8 mouse cellular contexts compared by ENCODE assay signal in genomic region chr11:69421131-69421977, GRCm38 (mm10). TPM values are rescaled to one million over a fixed set of nuclear protein-coding genes. Genes with fewer than 3 reads are reported as not detected.
A peak's percentile ranks its signal among the peaks of the same experiment; 100 is the strongest.
DNase-seq lines count a peak whose midpoint lies in the region; ATAC-seq and TF ChIP-seq lines count a peak whose summit lies in the region.

No protein-coding gene starts in this region.

- no peak for ATAC-seq in heart, embryonic 16.5 days (replicated peaks; ENCODE audit: extremely low read depth, insufficient read depth, low FRiP score)
- ATAC-seq in embryonic facial prominence, embryonic 12.5 days (ENCODE audit: insufficient number of reproducible peaks, insufficient read depth, low FRiP score, low TSS enrichment), result no peak
- ATAC-seq in limb, embryonic 15.5 days (ENCODE audit: insufficient number of reproducible peaks, low FRiP score, low TSS enrichment, low read depth), result no peak
- ATAC-seq in monocyte, adult 5-6 weeks (replicated peaks; ENCODE audit: insufficient number of reproducible peaks, low FRiP score, low TSS enrichment, poor library complexity, severe bottlenecking), result no peak

- peak overlapping the region; percentile 99 for H3K4me2 ChIP-seq in heart, embryonic 16.5 days (ENCODE audit: low read depth, low read length)
- H3K4me2 ChIP-seq in embryonic facial prominence, embryonic 12.5 days (replicated peaks), result peak overlapping the region; percentile 14; the same call in 1 of the 2 replicates
- peak overlapping the region; percentile 94; the same call in 1 of the 2 replicates for H3K4me2 ChIP-seq in limb, embryonic 15.5 days

- H3K4me3 ChIP-seq in heart, embryonic 16.5 days (ENCODE audit: low read length), result 0 out of 2 replicates have a peak overlapping the region, but pooled peaks have one; percentile 79
- no peak overlapping the region for H3K4me3 ChIP-seq in ES-E14 (ENCODE audit: insufficient read depth in 1 of 2, low read depth in 1 of 2, low read length in 2 of 2, poor library complexity in 1 of 2, severe bottlenecking in 1 of 2)
- peak overlapping the region; percentile 8; the same call in 1 of the 2 replicates for H3K4me3 ChIP-seq in embryonic facial prominence, embryonic 12.5 days
- H3K4me3 ChIP-seq in limb, embryonic 15.5 days, result peak overlapping the region; percentile 62; the same call in 1 of the 2 replicates
- no peak overlapping the region for H3K4me3 ChIP-seq in thymus, adult 2 months (ENCODE audit: control insufficient read depth, insufficient read depth, low read length)

- no peak for DNase-seq in heart, adult 8-10 months (ENCODE audit: low spot score)
- no peak for DNase-seq in ES-E14 (ENCODE audit: low read depth, low spot score)
- no peak for DNase-seq in thymus, adult 2 months
- DNase-seq in gastrocnemius, postnatal 25 days, result no peak

- H3K4me1 ChIP-seq in heart, embryonic 16.5 days (ENCODE audit: control insufficient read depth, insufficient read depth, low read length), result peaks cover 37% of the 10 kb centered on the region
- peaks cover 6 to 15% of the 10 kb centered on the region in 2 experiments for H3K4me1 ChIP-seq in ES-E14 (ENCODE audit: control insufficient read depth in 2 of 2, insufficient read depth in 2 of 2, low read length in 2 of 2, poor library complexity in 1 of 2)
- H3K4me1 ChIP-seq in embryonic facial prominence, embryonic 12.5 days, result peaks cover 31% of the 10 kb centered on the region
- peaks cover 46% of the 10 kb centered on the region for H3K4me1 ChIP-seq in limb, embryonic 15.5 days
- H3K4me1 ChIP-seq in thymus, adult 2 months (replicated peaks; ENCODE audit: control insufficient read depth, insufficient read depth, low read length), result peaks cover 34% of the 10 kb centered on the region

- peak overlapping the region; percentile 44 for H3K9ac ChIP-seq in heart, embryonic 16.5 days (ENCODE audit: low read length)
- 0 out of 2 replicates have a peak overlapping the region, but pooled peaks have one; percentile 2 for H3K9ac ChIP-seq in ES-E14 (ENCODE audit: insufficient read depth, low read depth, low read length, poor library complexity, severe bottlenecking)
- 0 out of 2 replicates have a peak overlapping the region, but pooled peaks have one; percentile 25 for H3K9ac ChIP-seq in embryonic facial prominence, embryonic 12.5 days
- H3K9ac ChIP-seq in limb, embryonic 15.5 days, result no peak overlapping the region

- in situ Hi-C loops in ES-E14 (cut with MboI; ENCODE audit: low sequenced_read_pairs in 2 of 2, unreplicated experiment in 2 of 2), result no loop called here

- peaks cover 20% of the 10 kb centered on the region for H3K27me3 ChIP-seq in heart, embryonic 16.5 days (ENCODE audit: control insufficient read depth, insufficient read depth, low read length)
- peaks cover 28% of the 10 kb centered on the region for H3K27me3 ChIP-seq in embryonic facial prominence, embryonic 12.5 days
- peaks cover 25% of the 10 kb centered on the region for H3K27me3 ChIP-seq in limb, embryonic 15.5 days
- no peaks in the 10 kb centered on the region for H3K27me3 ChIP-seq in thymus, adult 2 months (ENCODE audit: control insufficient read depth, insufficient read depth, low read length)

- no peak for TF ChIP-seq POLR2A in thymus, adult 2 months (IDR thresholded peaks at IDR 0.05; ENCODE audit: control insufficient read depth, extremely low read depth, insufficient read depth, low read length, poor library complexity)

- TF ChIP-seq CTCF in thymus, adult 2 months (IDR thresholded peaks at IDR 0.05; ENCODE audit: borderline replicate concordance, control insufficient read depth, extremely low read depth, insufficient read depth, low read length, poor library complexity), result no peak

- WGBS in heart, embryonic 16.5 days, result 21% methylated on average over 25 of the region's 25 CpGs
- 11% methylated on average over 25 of the region's 25 CpGs for WGBS in embryonic facial prominence, embryonic 12.5 days
- WGBS in limb, embryonic 15.5 days, result 18% methylated on average over 25 of the region's 25 CpGs
- 55% methylated on average over 25 of the region's 25 CpGs for WGBS in thymus, adult 2 months

- H3K9me3 ChIP-seq in heart, embryonic 16.5 days (replicated peaks; ENCODE audit: control insufficient read depth, low read length), result no peaks in the 10 kb centered on the region
- no peaks in the 10 kb centered on the region for H3K9me3 ChIP-seq in ES-E14 (ENCODE audit: control insufficient read depth, insufficient read depth, low read depth, low read length)
- H3K9me3 ChIP-seq in embryonic facial prominence, embryonic 12.5 days, result no peaks in the 10 kb centered on the region
- no peaks in the 10 kb centered on the region for H3K9me3 ChIP-seq in limb, embryonic 15.5 days

- H3K36me3 ChIP-seq in heart, embryonic 16.5 days (ENCODE audit: control insufficient read depth, insufficient read depth), result no peaks in the 10 kb centered on the region
- no peaks in the 10 kb centered on the region for H3K36me3 ChIP-seq in ES-E14 (ENCODE audit: control insufficient read depth, insufficient read depth, low read length, poor library complexity, severe bottlenecking)
- H3K36me3 ChIP-seq in embryonic facial prominence, embryonic 12.5 days, result no peaks in the 10 kb centered on the region
- no peaks in the 10 kb centered on the region for H3K36me3 ChIP-seq in limb, embryonic 15.5 days
- H3K36me3 ChIP-seq in thymus, adult 2 months (ENCODE audit: control insufficient read depth, insufficient read depth, low read length), result no peaks in the 10 kb centered on the region

- no peak overlapping the region for H3K27ac ChIP-seq in heart, embryonic 16.5 days (ENCODE audit: low read length)
- no peak overlapping the region for H3K27ac ChIP-seq in ES-E14 (ENCODE audit: insufficient read depth, low read depth, low read length, poor library complexity, severe bottlenecking)
- H3K27ac ChIP-seq in embryonic facial prominence, embryonic 12.5 days, result no peak overlapping the region
- peak overlapping the region; percentile 43; the same call in 1 of the 2 replicates for H3K27ac ChIP-seq in limb, embryonic 15.5 days
- no peak overlapping the region for H3K27ac ChIP-seq in thymus, adult 2 months (ENCODE audit: control insufficient read depth, insufficient read depth, low read length)

TF ChIP-seq in ES-E14, 5 proteins besides CTCF, POLR2A, EP300 and RAD21 (continues in another document):
- TF ChIP-seq MAFK (IDR thresholded peaks at IDR 0.05; ENCODE audit: insufficient read depth, low read depth, low read length) (no peak), CHD2 (IDR thresholded peaks at IDR 0.05; ENCODE audit: low read depth, low read length) (no peak), HCFC1 (IDR thresholded peaks at IDR 0.05; ENCODE audit: borderline replicate concordance, insufficient read depth, low read length) (no peak), ZC3H11A (IDR thresholded peaks at IDR 0.05; ENCODE audit: borderline replicate concordance, low read depth, low read length) (no peak)

RNA-seq across cellular contexts. Expression of gene Kdm6b, which starts 7.9 kb away (rescaled TPM):
- polyA plus RNA-seq in heart, embryonic 16.5 days (2015; fragmentation: Nextera tagmentation; extraction: Ambion mirVana), result 17.3 and 18.2 TPM in 2 replicates
- 10 to 100 TPM; 19.1 to 26.2 (median 22.3) TPM for total RNA-seq in heart, adult 8-10 months (2022)
- 7.9 and 9.4 TPM in 2 replicates for total RNA-seq in ES-E14 (2012; rRNA removed)
- 42.3 and 43.4 TPM in 2 replicates for polyA plus RNA-seq in embryonic facial prominence, embryonic 12.5 days (2016; fragmentation: Nextera tagmentation; extraction: Ambion mirVana)
- 30.8 and 32.0 TPM in 2 replicates for polyA plus RNA-seq in limb, embryonic 15.5 days (2015; fragmentation: Nextera tagmentation; extraction: Ambion mirVana)
- 61.0 and 77.3 TPM in 2 replicates for polyA plus RNA-seq in thymus, adult 2 months (2012; rRNA removed)
- total RNA-seq in monocyte, adult 5-6 weeks (2017), result 14.3 to 27.5 TPM (median 16.8 TPM) in 3 replicates
- 10 to 100 TPM; 23.9 to 27.7 TPM for total RNA-seq in gastrocnemius, postnatal 25 days (2021)

RNA-seq across cellular contexts. Expression of gene Tmem88, which starts 23.3 kb away (rescaled TPM):
- polyA plus RNA-seq in heart, embryonic 16.5 days (2015; fragmentation: Nextera tagmentation; extraction: Ambion mirVana), result 39.6 and 45.2 TPM in 2 replicates
- total RNA-seq in heart, adult 8-10 months (2022), result 10 to 100 TPM; 13.2 to 24.7 (median 19.5) TPM
- total RNA-seq in ES-E14 (2012; rRNA removed), result 23.9 and 43.3 TPM in 2 replicates
- 18.1 and 21.3 TPM in 2 replicates for polyA plus RNA-seq in embryonic facial prominence, embryonic 12.5 days (2016; fragmentation: Nextera tagmentation; extraction: Ambion mirVana)
- polyA plus RNA-seq in limb, embryonic 15.5 days (2015; fragmentation: Nextera tagmentation; extraction: Ambion mirVana), result 18.8 and 20.4 TPM in 2 replicates
- 7.3 and 9.3 TPM in 2 replicates for polyA plus RNA-seq in thymus, adult 2 months (2012; rRNA removed)
- 3.1 to 3.8 TPM in 2 of 3 replicates, not detected in the other for total RNA-seq in monocyte, adult 5-6 weeks (2017)
- 1 to 10 TPM; 6.1 to 7.0 TPM for total RNA-seq in gastrocnemius, postnatal 25 days (2021)

RNA-seq across cellular contexts. Expression of gene Cyb5d1, which starts 25.9 kb away (rescaled TPM):
- polyA plus RNA-seq in heart, embryonic 16.5 days (2015; fragmentation: Nextera tagmentation; extraction: Ambion mirVana), result 25.4 and 27.6 TPM in 2 replicates
- total RNA-seq in heart, adult 8-10 months (2022), result 10 to 100 TPM; 33.3 to 39.8 (median 36.9) TPM
- total RNA-seq in ES-E14 (2012; rRNA removed), result 18.8 and 29.0 TPM in 2 replicates
- polyA plus RNA-seq in embryonic facial prominence, embryonic 12.5 days (2016; fragmentation: Nextera tagmentation; extraction: Ambion mirVana), result 44.6 and 50.0 TPM in 2 replicates
- 30.2 and 36.6 TPM in 2 replicates for polyA plus RNA-seq in limb, embryonic 15.5 days (2015; fragmentation: Nextera tagmentation; extraction: Ambion mirVana)
- 37.2 and 41.5 TPM in 2 replicates for polyA plus RNA-seq in thymus, adult 2 months (2012; rRNA removed)
- total RNA-seq in monocyte, adult 5-6 weeks (2017), result 19.2 to 55.3 TPM (median 20.9 TPM) in 3 replicates
- total RNA-seq in gastrocnemius, postnatal 25 days (2021), result 10 to 100 TPM; 26.5 to 26.9 TPM

RNA-seq across cellular contexts. Expression of gene Naa38, which starts 26.1 kb away (rescaled TPM):
- 134 and 135 TPM in 2 replicates for polyA plus RNA-seq in heart, embryonic 16.5 days (2015; fragmentation: Nextera tagmentation; extraction: Ambion mirVana)
- total RNA-seq in heart, adult 8-10 months (2022), result 100 to 1,000 TPM; 109 to 140 (median 120) TPM
- 191 and 202 TPM in 2 replicates for total RNA-seq in ES-E14 (2012; rRNA removed)
- 126 and 129 TPM in 2 replicates for polyA plus RNA-seq in embryonic facial prominence, embryonic 12.5 days (2016; fragmentation: Nextera tagmentation; extraction: Ambion mirVana)
- polyA plus RNA-seq in limb, embryonic 15.5 days (2015; fragmentation: Nextera tagmentation; extraction: Ambion mirVana), result 143 and 144 TPM in 2 replicates
- 139 and 170 TPM in 2 replicates for polyA plus RNA-seq in thymus, adult 2 months (2012; rRNA removed)
- total RNA-seq in monocyte, adult 5-6 weeks (2017), result 51.4 to 93.3 TPM (median 54.6 TPM) in 3 replicates
- 10 to 100 TPM; 60.4 to 65.0 TPM for total RNA-seq in gastrocnemius, postnatal 25 days (2021)

RNA-seq across cellular contexts. Expression of gene Chd3, which starts 52.1 kb away (rescaled TPM):
- 13.3 and 19.8 TPM in 2 replicates for polyA plus RNA-seq in heart, embryonic 16.5 days (2015; fragmentation: Nextera tagmentation; extraction: Ambion mirVana)
- total RNA-seq in heart, adult 8-10 months (2022), result 10 to 100 TPM; 16.7 to 20.4 (median 18.3) TPM
- total RNA-seq in ES-E14 (2012; rRNA removed), result 21.6 and 27.0 TPM in 2 replicates
- polyA plus RNA-seq in embryonic facial prominence, embryonic 12.5 days (2016; fragmentation: Nextera tagmentation; extraction: Ambion mirVana), result 130 and 135 TPM in 2 replicates
- 77.4 and 89.3 TPM in 2 replicates for polyA plus RNA-seq in limb, embryonic 15.5 days (2015; fragmentation: Nextera tagmentation; extraction: Ambion mirVana)
- 278 and 280 TPM in 2 replicates for polyA plus RNA-seq in thymus, adult 2 months (2012; rRNA removed)
- 76.7 to 192 TPM (median 86.2 TPM) in 3 replicates for total RNA-seq in monocyte, adult 5-6 weeks (2017)
- total RNA-seq in gastrocnemius, postnatal 25 days (2021), result 10 to 100 TPM; 12.0 to 13.9 TPM

Comparison
In these comparisons a context has a peak if more than half of its experiments do, and no peak if none do; other contexts are left out.
1. H3K4me2 ChIP-seq: peak in every context shown above with its lines; median percentile 99 in heart, embryonic 16.5 days; 94 in limb, embryonic 15.5 days; 14 in embryonic facial prominence, embryonic 12.5 days.
2. H3K4me3 ChIP-seq: peak in heart, embryonic 16.5 days (single experiment), embryonic facial prominence, embryonic 12.5 days (single experiment) and limb, embryonic 15.5 days (single experiment); none in ES-E14 (0 of 2) and thymus, adult 2 months (single experiment).